ENCODE assay signal across 22 mouse cellular contexts in genomic region chr2:140911463-140911862, GRCm38 (mm10).
DNase-seq lines count a peak whose midpoint lies in the region; ATAC-seq and TF ChIP-seq lines count a peak whose summit lies in the region.
"Had no signal": no experiment of that assay in that cellular context is flagged by ENCODE, and none has a peak within 500 bp of the region (broad histone marks: within the 10 kb centered on the region; RNA-seq: fewer than 3 reads in every experiment).

No protein-coding gene starts in this region.

- H3K4me2 ChIP-seq in forebrain, embryonic 14.5 days (ENCODE audit: low read length), result no peak overlapping the region
- H3K4me2 ChIP-seq in liver, postnatal 0 days (ENCODE audit: low read depth, low read length), result no peak overlapping the region
- H3K4me2 ChIP-seq: embryonic facial prominence, embryonic 12.5 days; forebrain, embryonic 12.5 days; forebrain, embryonic 15.5 days had no signal

- 65% methylated on average over 6 of the region's 6 CpGs for WGBS in forebrain, embryonic 10.5 days
- WGBS in forebrain, embryonic 14.5 days, result 47% methylated on average over 6 of the region's 6 CpGs
- WGBS in embryonic facial prominence, embryonic 10.5 days, result 66% methylated on average over 6 of the region's 6 CpGs
- WGBS in liver, postnatal 0 days (ENCODE audit: insufficient replicate concordance), result 64% methylated on average over 6 of the region's 6 CpGs

- H3K36me3 ChIP-seq in forebrain, embryonic 10.5 days (replicated peaks), result no peaks in the 10 kb centered on the region
- H3K36me3 ChIP-seq in forebrain, embryonic 14.5 days (ENCODE audit: control insufficient read depth, insufficient read depth, low read length), result no peaks in the 10 kb centered on the region
- no peaks in the 10 kb centered on the region for H3K36me3 ChIP-seq in embryonic facial prominence, embryonic 10.5 days (replicated peaks)
- H3K36me3 ChIP-seq in liver, postnatal 0 days (replicated peaks; ENCODE audit: insufficient read depth, low read length), result no peaks in the 10 kb centered on the region
- H3K36me3 ChIP-seq: embryonic facial prominence, embryonic 12.5 days; forebrain, embryonic 12.5 days; forebrain, embryonic 15.5 days; G1E had no signal

- no peak for TF ChIP-seq EP300 in liver, postnatal 0 days (IDR thresholded peaks at IDR 0.05; ENCODE audit: low read depth)

- H3K9me3 ChIP-seq in forebrain, embryonic 10.5 days, result no peaks in the 10 kb centered on the region
- no peaks in the 10 kb centered on the region for H3K9me3 ChIP-seq in forebrain, embryonic 14.5 days (replicated peaks; ENCODE audit: control insufficient read depth, low read length)
- H3K9me3 ChIP-seq in embryonic facial prominence, embryonic 10.5 days, result no peaks in the 10 kb centered on the region
- no peaks in the 10 kb centered on the region for H3K9me3 ChIP-seq in liver, postnatal 0 days (ENCODE audit: low read length)
- H3K9me3 ChIP-seq: embryonic facial prominence, embryonic 12.5 days; forebrain, embryonic 12.5 days; forebrain, embryonic 15.5 days; G1E had no signal

- peaks cover 6% of the 10 kb centered on the region; the same call in 1 of the 2 replicates for H3K27me3 ChIP-seq in forebrain, embryonic 10.5 days (ENCODE audit: poor library complexity, severe bottlenecking)
- H3K27me3 ChIP-seq in forebrain, embryonic 14.5 days (replicated peaks; ENCODE audit: control insufficient read depth, insufficient read depth, low read length), result no peaks in the 10 kb centered on the region
- H3K27me3 ChIP-seq in embryonic facial prominence, embryonic 10.5 days (replicated peaks; ENCODE audit: low read depth, poor library complexity, severe bottlenecking), result no peaks in the 10 kb centered on the region
- no peaks in the 10 kb centered on the region for H3K27me3 ChIP-seq in liver, postnatal 0 days (ENCODE audit: insufficient read depth, low read length)
- H3K27me3 ChIP-seq: CH12.LX; embryonic facial prominence, embryonic 12.5 days; forebrain, embryonic 12.5 days; forebrain, embryonic 15.5 days had no signal

- H3K4me1 ChIP-seq in forebrain, embryonic 10.5 days, result peaks cover 39% of the 10 kb centered on the region
- H3K4me1 ChIP-seq in forebrain, embryonic 14.5 days (ENCODE audit: control insufficient read depth, insufficient read depth, low read length), result peaks cover 3% of the 10 kb centered on the region; the same call in 1 of the 2 replicates
- H3K4me1 ChIP-seq in embryonic facial prominence, embryonic 10.5 days, result peaks cover 30% of the 10 kb centered on the region
- no peaks in the 10 kb centered on the region for H3K4me1 ChIP-seq in liver, postnatal 0 days (ENCODE audit: insufficient read depth)
- H3K4me1 ChIP-seq: forebrain, embryonic 12.5 days had no signal

- no peak for TF ChIP-seq CTCF in liver, postnatal 0 days (IDR thresholded peaks at IDR 0.05; ENCODE audit: low read depth)

- ATAC-seq in forebrain, embryonic 14.5 days, result no peak
- ATAC-seq in megakaryocyte progenitor cell, adult 5-6 weeks (replicated peaks; ENCODE audit: poor library complexity), result peak; percentile 85
- no peak for ATAC-seq in liver, postnatal 0 days
- ATAC-seq: CD4-positive, CD25-positive, alpha-beta regulatory T cell, adult 4 months; forebrain, embryonic 15.5 days; forebrain, postnatal 0 days had no signal

- peak overlapping the region; percentile 73; the same call in 1 of the 2 replicates for H3K27ac ChIP-seq in forebrain, embryonic 10.5 days
- H3K27ac ChIP-seq in forebrain, embryonic 14.5 days (ENCODE audit: low read depth, low read length), result no peak overlapping the region
- H3K27ac ChIP-seq in embryonic facial prominence, embryonic 10.5 days (replicated peaks), result peak overlapping the region; percentile 10; the same call in 1 of the 2 replicates
- H3K27ac ChIP-seq in liver, postnatal 0 days (ENCODE audit: low read depth), result no peak overlapping the region
- H3K27ac ChIP-seq: embryonic facial prominence, embryonic 12.5 days; forebrain, embryonic 12.5 days; forebrain, embryonic 15.5 days had no signal

- no peak overlapping the region for H3K9ac ChIP-seq in forebrain, embryonic 14.5 days (ENCODE audit: low read length)
- no peak overlapping the region for H3K9ac ChIP-seq in liver, postnatal 0 days (replicated peaks)
- H3K9ac ChIP-seq: embryonic facial prominence, embryonic 12.5 days; forebrain, embryonic 12.5 days; forebrain, embryonic 15.5 days; forebrain, postnatal 0 days had no signal

- H3K4me3 ChIP-seq in forebrain, embryonic 10.5 days, result no peak overlapping the region
- H3K4me3 ChIP-seq in forebrain, embryonic 14.5 days (ENCODE audit: low read depth, low read length), result no peak overlapping the region
- no peak overlapping the region for H3K4me3 ChIP-seq in embryonic facial prominence, embryonic 10.5 days
- H3K4me3 ChIP-seq in liver, postnatal 0 days (ENCODE audit: low read depth, low read length), result no peak overlapping the region
- H3K4me3 ChIP-seq: embryonic facial prominence, embryonic 12.5 days; forebrain, embryonic 12.5 days; forebrain, embryonic 15.5 days had no signal

- no peak for DNase-seq in forebrain, embryonic 10.5 days (ENCODE audit: extremely low spot score, low spot score)
- no peak for DNase-seq in forebrain, embryonic 14.5 days (ENCODE audit: low spot score)
- no peak for DNase-seq in embryonic facial prominence, embryonic 10.5 days (ENCODE audit: low spot score)
- DNase-seq in liver, postnatal 0 days, result no peak
- DNase-seq: adrenal gland, adult 2 months; adrenal gland, postnatal 10 days; adrenal gland, postnatal 25 days; B cell, adult 2 months; cerebellum, adult 11 months; cerebellum, adult 18-20 months; cerebellum, adult 8-10 months; cerebellum, adult 9-11 months; cerebellum, postnatal 14 days; cerebellum, postnatal 36 days; forebrain, postnatal 0 days had no signal

Comparison
In these comparisons a context has a peak if more than half of its experiments do, and no peak if none do; other contexts are left out.
1. H3K27ac ChIP-seq: peak in forebrain, embryonic 10.5 days (single experiment) and embryonic facial prominence, embryonic 10.5 days (single experiment); none in forebrain, embryonic 14.5 days (single experiment) and liver, postnatal 0 days (single experiment).